Mouse (Mus musculus): ENCODE measurements at regions not wholly inside any gene's neighbourhood (a gene's known extent, or its start where the extent isn't known, plus 50 kb on each side); places are given as distances from the start of the nearest gene placed in this dataset.

DNA sequence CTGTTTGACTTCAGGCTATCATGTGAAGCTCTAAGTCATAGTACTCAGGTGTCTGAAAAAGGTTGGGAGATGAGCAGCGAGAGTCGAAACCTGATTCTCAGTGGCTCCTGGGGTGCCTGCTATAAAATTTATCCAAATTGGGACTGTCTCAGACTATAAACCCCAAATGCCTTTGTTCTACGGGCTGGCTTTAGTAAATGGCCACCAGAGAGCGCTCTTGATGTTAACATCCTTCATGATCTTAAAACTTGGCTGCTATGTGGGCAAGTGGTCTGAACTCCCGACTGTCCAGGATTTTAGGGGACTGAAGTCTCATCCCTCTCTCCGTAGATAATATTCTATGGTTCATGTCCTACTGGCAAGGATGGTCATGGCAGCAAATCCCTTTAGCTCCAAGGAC is 94.8 kb upstream of the Tom1l1 start:
- 0 out of 2 replicates have a peak, but pooled peaks have one; percentile 24 for ATAC-seq
- WGBS (ENCODE audit: insufficient replicate concordance): 31% methylated on average over 6 of the region's 6 CpGs
- no peak overlapping the region for H3K9ac ChIP-seq
- no peaks in the 10 kb centered on the region for H3K9me3 ChIP-seq (replicated peaks)
- no peaks in the 10 kb centered on the region for H3K4me1 ChIP-seq
- H3K4me3 ChIP-seq: no peak overlapping the region
- H3K36me3 ChIP-seq: no peaks in the 10 kb centered on the region
- no peak overlapping the region for H3K27ac ChIP-seq
- H3K27me3 ChIP-seq (replicated peaks): no peaks in the 10 kb centered on the region
- H3K4me2 ChIP-seq: no peak overlapping the region

DNA sequence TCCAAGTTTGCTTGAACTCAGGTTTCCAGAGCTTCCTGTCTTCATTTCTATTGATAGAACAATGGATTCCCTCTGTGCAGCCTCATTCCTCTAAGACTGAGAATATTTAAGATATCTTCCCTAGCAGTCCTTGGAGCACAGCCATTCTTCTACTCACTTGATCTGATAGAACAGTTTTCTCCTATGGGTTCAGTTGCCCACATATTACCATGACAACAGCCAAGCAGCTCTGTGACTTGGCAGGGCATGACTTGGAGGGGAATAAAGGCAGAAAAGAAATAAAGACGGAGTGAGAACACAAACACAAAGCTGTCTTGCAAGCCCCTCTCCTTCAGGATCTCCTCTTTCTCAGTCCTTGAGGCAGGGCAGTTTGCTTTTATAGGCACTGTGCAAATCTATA is 87.6 kb upstream of the Tom1l1 start:
- Histone ChIP-seq H3K9me3 (replicated peaks) (no peaks in the 10 kb centered on the region), H3K27ac (no peak overlapping the region), H3K4me1 (no peaks in the 10 kb centered on the region), H3K36me3 (no peaks in the 10 kb centered on the region), H3K4me3 (no peak overlapping the region), H3K9ac (no peak overlapping the region), H3K27me3 (replicated peaks) (no peaks in the 10 kb centered on the region), H3K4me2 (no peak overlapping the region)
- ATAC-seq: no peak
- 54% methylated on average over 1 of the region's 1 CpGs for WGBS (ENCODE audit: insufficient replicate concordance)

- Histone ChIP-seq H3K27me3 (replicated peaks) (no peaks in the 10 kb centered on the region), H3K9me3 (replicated peaks) (no peaks in the 10 kb centered on the region), H3K4me2 (no peak overlapping the region), H3K9ac (no peak overlapping the region), H3K27ac (no peak overlapping the region), H3K4me3 (no peak overlapping the region), H3K4me1 (no peaks in the 10 kb centered on the region), H3K36me3 (no peaks in the 10 kb centered on the region)
- ATAC-seq: no peak
- 55% methylated on average over 2 of the region's 2 CpGs for WGBS (ENCODE audit: insufficient replicate concordance)
Observed at GRCm38 (mm10) chr11:90755981-90756380, 67.8 kb upstream of the Tom1l1 start.

DNA sequence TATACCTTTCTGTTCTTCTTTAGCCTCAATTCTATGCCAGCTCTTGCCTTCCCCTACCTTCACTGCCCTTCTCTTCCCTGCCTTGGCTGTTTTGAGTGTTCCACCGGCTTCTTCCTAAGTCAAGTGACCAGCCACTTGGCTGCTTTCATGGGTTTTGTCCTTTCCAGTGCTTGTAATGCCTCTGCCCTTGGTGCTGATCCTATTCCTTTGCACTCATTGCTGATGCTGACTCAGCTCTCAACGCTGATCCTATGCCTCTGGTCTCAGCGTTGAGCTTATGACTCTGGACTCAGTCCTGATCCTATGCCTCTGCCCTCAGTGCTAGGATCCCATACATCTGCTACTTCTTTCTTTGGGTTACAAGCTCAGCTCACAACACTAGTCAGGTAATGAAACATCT is 60.3 kb upstream of the Tom1l1 start:
- no peaks in the 10 kb centered on the region for H3K27me3 ChIP-seq (replicated peaks)
- WGBS (ENCODE audit: insufficient replicate concordance): 47% methylated on average over 3 of the region's 3 CpGs
- no peaks in the 10 kb centered on the region for H3K9me3 ChIP-seq (replicated peaks)
- no peak overlapping the region for H3K4me2 ChIP-seq
- no peaks in the 10 kb centered on the region for H3K36me3 ChIP-seq
- no peak overlapping the region for H3K9ac ChIP-seq
- no peak for ATAC-seq
- no peaks in the 10 kb centered on the region for H3K4me1 ChIP-seq
- H3K27ac ChIP-seq: no peak overlapping the region
- H3K4me3 ChIP-seq: no peak overlapping the region

DNA sequence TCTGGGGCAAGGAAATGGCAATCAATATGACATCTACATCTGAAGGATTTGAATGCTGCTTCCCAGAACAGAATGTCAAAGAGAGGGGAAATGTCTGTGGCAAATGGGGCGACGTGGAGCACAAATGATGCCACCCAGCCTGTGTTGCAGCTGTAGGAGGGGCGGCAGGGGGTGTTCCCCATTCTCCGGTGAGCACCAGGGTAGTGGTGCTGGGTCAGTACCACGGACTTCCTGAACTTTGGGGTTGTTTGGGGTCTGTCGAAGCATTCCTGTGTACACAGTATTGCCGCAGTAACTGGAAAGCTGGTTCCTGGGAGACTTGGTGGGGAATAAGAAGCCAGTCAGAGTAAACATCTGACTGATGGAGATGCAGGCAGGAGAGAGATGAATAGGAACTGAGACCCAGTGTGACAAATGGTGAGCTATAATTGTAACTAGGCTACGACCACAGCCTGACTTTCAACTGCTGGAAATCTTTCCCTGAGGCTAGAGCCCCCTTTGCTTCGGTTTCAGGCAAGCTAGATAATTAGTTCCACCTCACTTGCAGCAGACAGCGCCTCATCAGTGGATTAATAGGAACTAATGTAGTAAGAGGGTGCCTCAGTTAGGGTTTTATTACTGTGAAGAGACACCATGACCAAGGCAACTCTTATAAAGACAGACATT is 53.9 kb upstream of the Tom1l1 start:
- H3K4me1 ChIP-seq: no peaks in the 10 kb centered on the region
- WGBS (ENCODE audit: insufficient replicate concordance): 61% methylated on average over 10 of the region's 10 CpGs
- H3K4me3 ChIP-seq: no peak overlapping the region
- H3K36me3 ChIP-seq: no peaks in the 10 kb centered on the region
- no peak for ATAC-seq
- no peak overlapping the region for H3K27ac ChIP-seq
- no peak overlapping the region for H3K9ac ChIP-seq
- H3K27me3 ChIP-seq (replicated peaks): no peaks in the 10 kb centered on the region; the same call in 1 of the 2 replicates
- H3K4me2 ChIP-seq: no peak overlapping the region
- no peaks in the 10 kb centered on the region for H3K9me3 ChIP-seq (replicated peaks)

DNA sequence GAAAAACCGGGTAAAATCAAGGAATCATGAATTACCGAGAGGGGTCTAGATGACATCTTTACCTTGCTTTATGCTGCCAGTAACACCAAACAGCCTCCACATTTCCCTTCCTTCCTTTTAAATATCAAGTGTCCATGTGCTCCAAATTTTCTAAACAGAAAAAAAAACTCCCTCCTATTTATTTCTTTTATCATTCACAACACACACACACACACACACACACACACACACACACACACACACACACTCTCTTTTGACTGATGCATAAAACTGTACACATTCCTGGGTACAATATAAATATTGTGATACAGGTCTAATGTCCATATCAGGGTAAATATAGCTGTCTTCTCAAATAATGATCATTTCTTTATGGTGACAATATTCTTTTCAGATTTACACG is 51.3 kb upstream of the Tom1l1 start:
- H3K9me3 ChIP-seq (replicated peaks): no peaks in the 10 kb centered on the region
- WGBS (ENCODE audit: insufficient replicate concordance): 72% methylated on average over 3 of the region's 3 CpGs
- no peak for ATAC-seq
- no peaks in the 10 kb centered on the region for H3K4me1 ChIP-seq
- H3K4me2 ChIP-seq: no peak overlapping the region
- H3K36me3 ChIP-seq: no peaks in the 10 kb centered on the region
- H3K4me3 ChIP-seq: no peak overlapping the region
- H3K27me3 ChIP-seq (replicated peaks): no peaks in the 10 kb centered on the region; the same call in 1 of the 2 replicates
- H3K9ac ChIP-seq: no peak overlapping the region
- no peak overlapping the region for H3K27ac ChIP-seq

GRCm38 (mm10) chr11:90738741-90739140 is 50.6 kb upstream of the Tom1l1 start:
- Histone ChIP-seq H3K4me3 (no peak overlapping the region), H3K4me2 (no peak overlapping the region), H3K27me3 (replicated peaks) (no peaks in the 10 kb centered on the region; the same call in 1 of the 2 replicates), H3K4me1 (no peaks in the 10 kb centered on the region), H3K9ac (no peak overlapping the region), H3K36me3 (no peaks in the 10 kb centered on the region), H3K9me3 (replicated peaks) (no peaks in the 10 kb centered on the region), H3K27ac (no peak overlapping the region)
- 67% methylated on average over 2 of the region's 2 CpGs for WGBS (ENCODE audit: insufficient replicate concordance)
- no peak for ATAC-seq
